Mouse (Mus musculus): ENCODE measurements around the gene Hscb.

- TF ChIP-seq POLR2A (IDR thresholded peaks at IDR 0.05; ENCODE audit: insufficient read depth, low read length), result no peak
- TF ChIP-seq CTCF (IDR thresholded peaks at IDR 0.05; ENCODE audit: low read depth, low read length), result no peak
These were observed 15.2 kb downstream of the Hscb start for GRCm38 (mm10) chr5:110824421-110824820.
